Mouse (Mus musculus) liver, adult 2 months (tissue): ENCODE measurements at regions not wholly inside any gene's neighbourhood (a gene's known extent, or its start where the extent isn't known, plus 50 kb on each side); places are given as distances from the start of the nearest gene placed in this dataset.

Experiments used
- DNase-seq: peaks from one replicate; pipeline ENCODE4 v3.0.0-alpha.2; 2011; ENCODE audit warnings: low read depth, low spot score; ENCODE audit errors: extremely low read depth
- H3K27ac ChIP-seq: fragments of 200-500 bp; replicated peaks from 2 replicates; pipeline ENCODE4 v1.5.1; 2012; ENCODE audit warnings: low read depth, mild to moderate bottlenecking, control low read depth, inconsistent platforms, low read length; ENCODE audit not compliant: insufficient read depth
- H3K27me3 ChIP-seq: fragments of 200-500 bp; 2 replicates; pipeline ENCODE4 v1.6.1; 2012; ENCODE audit warnings: mild to moderate bottlenecking, moderate library complexity, low read length, inconsistent platforms; ENCODE audit not compliant: control insufficient read depth, insufficient read depth
- H3K36me3 ChIP-seq: fragments of 200-500 bp; 2 replicates; pipeline ENCODE4 v1.6.1; 2012; ENCODE audit warnings: low read length, inconsistent platforms; ENCODE audit not compliant: control insufficient read depth, insufficient read depth
- H3K4me1 ChIP-seq: fragments of 200-500 bp; 2 replicates; pipeline ENCODE4 v1.6.1; 2011; ENCODE audit warnings: low read length; ENCODE audit not compliant: control insufficient read depth, insufficient read depth
- H3K4me3 ChIP-seq: fragments of 200-500 bp; 2 replicates; pipeline ENCODE4 v1.5.1; 2011; ENCODE audit warnings: low read depth, mild to moderate bottlenecking, control low read depth, low read length, moderate library complexity; ENCODE audit not compliant: insufficient read depth
- H3K79me2 ChIP-seq: fragments of 200-500 bp; 2 replicates; pipeline ENCODE4 v1.6.1; 2012; ENCODE audit warnings: inconsistent platforms, mild to moderate bottlenecking, low read length, moderate library complexity; ENCODE audit not compliant: control insufficient read depth, insufficient read depth
- H3K9ac ChIP-seq: fragments of 200-500 bp; 2 replicates; pipeline ENCODE4 v1.6.1; 2012; ENCODE audit warnings: low read depth, mild to moderate bottlenecking, control low read depth, inconsistent platforms, low read length
- CTCF ChIP-seq: fragments of 200-500 bp; IDR thresholded peaks from 2 replicates; pipeline ENCODE4 v1.5.1; 2011; ENCODE audit warnings: low read depth, low read length, control low read depth
- POLR2A ChIP-seq: fragments of 200-500 bp; IDR thresholded peaks from 2 replicates; pipeline ENCODE4 v1.6.1; 2011; ENCODE audit warnings: low read length, control low read depth; ENCODE audit not compliant: insufficient read depth; ENCODE audit errors: extremely low read depth
- WGBS: fragments of 180-500 bp; shearing (Covaris S2); methylation state at CpG from one replicate; pipeline ENCODE4 v1.1.7; 2018; 5-methylcytosine and 5-hydroxymethylcytosine counted together

DNA sequence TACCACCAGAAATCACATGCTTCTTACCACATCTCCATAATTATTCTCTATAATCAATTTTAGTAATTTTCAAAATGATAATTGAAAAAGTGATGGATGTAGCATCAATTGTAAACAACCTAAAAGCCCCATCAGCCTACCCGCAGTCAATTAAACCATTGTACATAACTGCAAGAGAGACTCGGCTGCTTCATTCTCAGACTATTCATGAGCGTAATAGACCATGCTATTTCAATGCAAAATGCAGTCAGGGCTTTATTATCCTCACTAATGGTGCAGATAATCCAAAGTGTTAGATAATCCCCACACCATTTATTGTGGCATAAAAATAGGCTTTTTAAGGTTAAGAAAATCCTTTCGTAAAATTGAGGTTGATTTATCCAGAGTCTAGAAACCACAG lies 1862.5 kb downstream of the Efna5 start:
- TF ChIP-seq POLR2A (no peak), CTCF (no peak)
- H3K4me3 ChIP-seq = no peak overlapping the region
- no peak overlapping the region for H3K27ac ChIP-seq
- H3K79me2 ChIP-seq = no peaks in the 10 kb centered on the region
- no peaks in the 10 kb centered on the region for H3K36me3 ChIP-seq
- H3K4me1 ChIP-seq = no peaks in the 10 kb centered on the region
- no peaks in the 10 kb centered on the region for H3K27me3 ChIP-seq
- WGBS = 91% methylated on average over 4 of the region's 4 CpGs
- no peak for DNase-seq
- no peak overlapping the region for H3K9ac ChIP-seq
